Mouse (Mus musculus) liver, adult 2 months (tissue): Measurements from ENCODE around the gene Suz12.

Experiments used
- CTCF ChIP-seq: fragments of 200-500 bp; IDR thresholded peaks from 2 replicates; pipeline ENCODE4 v1.5.1; 2011; ENCODE audit warnings: low read depth, low read length, control low read depth
- POLR2A ChIP-seq: fragments of 200-500 bp; IDR thresholded peaks from 2 replicates; pipeline ENCODE4 v1.6.1; 2011; ENCODE audit warnings: low read length, control low read depth; ENCODE audit not compliant: insufficient read depth; ENCODE audit errors: extremely low read depth

DNA sequence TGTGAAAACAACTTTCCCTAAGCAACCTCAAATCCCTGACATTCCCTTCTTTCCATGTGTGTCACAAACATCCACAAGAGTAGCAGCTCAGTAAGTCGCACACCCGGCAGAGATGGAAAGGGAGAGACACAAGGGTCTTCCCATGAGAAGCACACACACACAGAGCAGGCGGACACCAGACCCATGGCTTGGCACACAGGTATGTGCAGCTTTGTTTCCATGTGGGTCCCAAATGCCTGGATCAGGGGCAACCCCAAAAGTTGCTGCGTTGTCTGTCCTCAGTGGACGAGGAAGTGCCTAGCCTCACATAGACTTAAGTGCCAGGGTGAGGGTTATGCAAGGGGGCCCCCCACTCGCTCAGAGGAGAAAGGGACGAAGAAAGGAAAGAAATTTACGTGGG lies 44.6 kb downstream of the Suz12 start:
- TF ChIP-seq CTCF (no peak), POLR2A (no peak)
